Mouse (Mus musculus): Measurements from ENCODE around the gene Ppfia2. TPM values are rescaled to one million over a fixed set of nuclear protein-coding genes. Genes with fewer than 3 reads are reported as not detected.

The Ppfia2 gene
- polyA plus RNA-seq, 1 experiment from 2014 or later, result 0.25 TPM

DNA sequence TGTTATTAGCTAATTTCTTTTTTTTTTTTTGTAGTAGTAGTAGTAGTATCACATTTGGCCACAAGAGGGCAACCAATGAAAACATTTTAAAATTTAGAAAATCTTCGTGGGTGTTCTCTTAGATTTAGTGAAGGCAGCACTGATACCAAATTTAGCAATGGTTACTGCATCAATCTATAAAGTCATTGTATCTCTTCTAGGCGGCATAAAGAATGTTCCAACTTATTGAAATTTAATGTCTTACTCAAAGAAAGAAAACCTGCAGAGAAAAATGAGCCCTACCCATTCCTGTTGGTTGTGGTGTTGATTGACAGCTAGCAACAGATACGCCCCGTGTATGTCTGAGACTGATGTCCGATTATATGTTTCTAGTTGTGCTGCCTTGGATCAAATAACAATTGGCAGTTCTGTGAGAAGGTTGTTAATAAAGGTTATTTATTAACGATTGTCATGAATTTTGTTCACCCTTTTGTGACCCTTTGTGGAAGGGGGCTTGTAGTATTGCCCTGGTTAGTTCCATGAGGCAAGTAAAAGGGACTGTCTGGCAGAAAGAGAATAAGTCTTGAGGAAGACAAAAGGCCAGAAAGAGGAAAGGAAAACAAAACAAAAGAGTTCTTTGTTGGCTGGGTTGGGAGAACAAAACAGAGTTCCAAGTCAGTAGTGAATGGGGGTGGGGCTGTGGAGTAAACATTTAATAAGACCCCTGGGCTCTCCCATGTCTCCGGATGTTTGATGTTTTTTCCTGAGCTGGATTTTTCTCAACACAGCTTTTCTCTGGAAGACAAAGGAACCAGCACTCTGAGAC lies 139.2 kb downstream of the Ppfia2 start:
- H3K27ac ChIP-seq, result peak overlapping the region; percentile 50; the same call in 1 of the 2 replicates
- H3K36me3 ChIP-seq, result no peaks in the 10 kb centered on the region
- no peaks in the 10 kb centered on the region for H3K9me3 ChIP-seq (replicated peaks)
- H3K4me1 ChIP-seq, result peaks cover 5% of the 10 kb centered on the region; the same call in 1 of the 2 replicates
- no peak for DNase-seq (ENCODE audit: low spot score)
- 42% methylated on average over 7 of the region's 7 CpGs for WGBS
- H3K27me3 ChIP-seq (ENCODE audit: low read depth, poor library complexity, severe bottlenecking), result no peaks in the 10 kb centered on the region
- H3K4me3 ChIP-seq, result no peak overlapping the region

DNA sequence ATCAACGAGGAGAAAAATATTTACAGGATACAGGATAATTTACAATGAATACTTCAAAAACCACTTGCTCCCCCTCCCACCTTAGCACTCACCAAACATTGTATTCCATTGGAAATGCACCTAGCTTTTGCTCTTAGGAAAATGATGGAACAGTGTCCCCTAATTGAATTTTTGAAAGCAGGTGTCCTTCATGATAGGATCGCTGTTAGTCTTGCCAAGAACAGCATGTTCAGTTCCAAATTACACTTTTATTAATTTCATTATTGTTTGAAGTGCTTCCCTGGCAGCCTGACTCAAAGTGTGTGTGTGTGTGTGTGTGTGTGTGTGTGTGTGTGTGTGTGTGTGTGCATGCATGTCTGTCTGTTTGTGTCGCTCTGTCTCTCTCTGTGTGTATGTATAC lies 140.1 kb downstream of the Ppfia2 start:
- Histone ChIP-seq H3K4me1 (peaks cover 5% of the 10 kb centered on the region; the same call in 1 of the 2 replicates), H3K36me3 (no peaks in the 10 kb centered on the region), H3K27me3 (ENCODE audit: low read depth, poor library complexity, severe bottlenecking) (no peaks in the 10 kb centered on the region), H3K9me3 (replicated peaks) (no peaks in the 10 kb centered on the region), H3K4me3 (no peak overlapping the region), H3K27ac (no peak overlapping the region)
- 87% methylated on average over 3 of the region's 3 CpGs for WGBS
- no peak for DNase-seq (ENCODE audit: low spot score)

- no peaks in the 10 kb centered on the region for H3K27me3 ChIP-seq (ENCODE audit: low read depth, poor library complexity, severe bottlenecking)
- no peaks in the 10 kb centered on the region for H3K9me3 ChIP-seq (replicated peaks)
- H3K4me3 ChIP-seq, result no peak overlapping the region
- 88% methylated on average over 1 of the region's 1 CpGs for WGBS
- H3K27ac ChIP-seq, result no peak overlapping the region
- H3K4me1 ChIP-seq, result no peaks in the 10 kb centered on the region
- no peak for DNase-seq (ENCODE audit: low spot score)
- no peaks in the 10 kb centered on the region for H3K36me3 ChIP-seq
Observed at GRCm38 (mm10) chr10:106618194-106618593, 148.1 kb downstream of the Ppfia2 start.

DNA sequence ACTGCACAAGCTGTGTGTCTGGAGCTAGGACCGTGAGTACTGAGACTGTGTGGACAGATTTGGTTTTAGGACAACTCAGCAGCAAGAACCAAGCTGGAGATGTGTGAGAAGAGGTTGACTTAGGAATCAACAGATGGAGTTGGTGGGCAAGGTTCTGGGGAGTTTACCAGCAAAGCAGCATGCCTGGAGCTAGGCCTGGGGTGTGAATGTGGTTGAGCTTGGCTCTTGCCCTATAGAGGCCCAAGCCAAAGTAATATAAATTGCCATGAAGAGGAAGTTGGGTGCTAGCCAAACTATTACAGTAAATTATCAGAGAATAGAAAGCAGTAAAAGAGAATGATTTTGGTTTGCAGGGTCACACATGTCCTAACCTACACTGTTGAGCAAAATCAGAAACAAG lies 150.8 kb downstream of the Ppfia2 start:
- WGBS, result 92% methylated on average over 1 of the region's 1 CpGs
- H3K4me1 ChIP-seq, result no peaks in the 10 kb centered on the region

DNA sequence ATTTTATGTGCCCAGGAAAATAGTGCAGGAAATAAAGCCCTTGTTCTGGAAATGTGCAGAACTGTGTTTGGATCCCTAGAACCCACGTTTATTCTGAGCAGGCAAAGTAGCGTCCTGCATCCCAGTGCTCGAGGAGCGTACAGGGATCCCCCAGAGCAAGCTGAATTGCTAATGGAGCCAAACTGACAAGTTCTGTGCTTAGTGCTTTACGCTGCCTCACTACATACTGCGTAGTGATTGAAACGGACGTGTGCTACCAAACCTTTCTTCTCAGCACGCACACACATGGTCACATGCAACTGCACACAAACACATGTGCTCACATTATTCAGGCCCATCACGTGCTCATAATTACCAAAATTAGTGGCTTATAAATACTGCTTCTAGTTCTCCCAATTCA lies 153.2 kb downstream of the Ppfia2 start:
- no peak overlapping the region for H3K27ac ChIP-seq
- 87% methylated on average over 10 of the region's 10 CpGs for WGBS

More for the DNA sequence above, 150.8 kb downstream of the Ppfia2 start:
- H3K9me3 ChIP-seq (replicated peaks), result no peaks in the 10 kb centered on the region
- no peaks in the 10 kb centered on the region for H3K27me3 ChIP-seq (ENCODE audit: low read depth, poor library complexity, severe bottlenecking)
- H3K27ac ChIP-seq, result no peak overlapping the region
- no peaks in the 10 kb centered on the region for H3K36me3 ChIP-seq
- no peak for DNase-seq (ENCODE audit: low spot score)
- H3K4me3 ChIP-seq, result no peak overlapping the region

DNA sequence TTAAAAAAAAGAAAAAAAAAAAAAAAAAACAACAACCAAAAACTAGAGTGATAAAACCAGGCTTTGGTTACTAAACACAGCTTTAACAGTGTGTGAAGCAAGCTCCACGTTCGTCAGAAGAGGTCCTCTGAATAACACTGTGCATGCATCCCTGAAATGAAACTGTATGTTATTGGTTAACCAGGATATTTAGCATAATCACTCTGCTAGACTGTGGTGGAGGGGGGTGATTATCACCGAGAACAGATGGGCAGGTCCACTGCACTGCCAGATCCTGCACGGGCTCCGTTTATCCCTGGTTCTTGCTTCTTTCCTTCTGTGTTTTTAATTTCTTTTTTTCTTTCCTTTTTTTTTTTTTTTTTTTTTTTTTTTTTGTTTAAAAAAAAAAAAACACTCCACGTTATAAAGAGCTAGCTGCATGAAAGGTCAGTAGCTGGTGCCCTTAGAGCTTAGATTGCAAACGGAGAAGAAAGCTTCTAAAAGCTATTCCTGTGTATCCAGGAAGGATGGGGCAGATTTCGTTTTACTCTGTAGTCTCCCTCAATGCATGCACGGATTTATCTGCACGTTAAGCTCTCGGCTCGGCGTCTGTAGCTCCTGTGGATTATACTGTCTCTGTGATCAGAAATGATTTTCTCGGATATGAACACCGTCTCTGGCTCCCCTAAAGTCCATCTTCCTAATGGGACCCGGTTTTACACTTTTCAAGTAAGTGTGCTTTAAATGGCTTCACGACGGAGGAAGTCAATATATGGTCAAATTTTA lies 162.2 kb downstream of the Ppfia2 start:
- no peaks in the 10 kb centered on the region for H3K36me3 ChIP-seq
- 66% methylated on average over 18 of the region's 18 CpGs for WGBS
- no peak overlapping the region for H3K27ac ChIP-seq
- DNase-seq (ENCODE audit: low spot score), result no peak
- no peak overlapping the region for H3K4me3 ChIP-seq
- no peaks in the 10 kb centered on the region for H3K27me3 ChIP-seq (ENCODE audit: low read depth, poor library complexity, severe bottlenecking)
- H3K9me3 ChIP-seq (replicated peaks), result no peaks in the 10 kb centered on the region
- H3K4me1 ChIP-seq, result peaks cover 5% of the 10 kb centered on the region; the same call in 1 of the 2 replicates

More for the DNA sequence above, 153.2 kb downstream of the Ppfia2 start:
- no peaks in the 10 kb centered on the region for H3K9me3 ChIP-seq (replicated peaks)
- no peak for DNase-seq (ENCODE audit: low spot score)
- no peaks in the 10 kb centered on the region for H3K27me3 ChIP-seq (ENCODE audit: low read depth, poor library complexity, severe bottlenecking)
- no peaks in the 10 kb centered on the region for H3K36me3 ChIP-seq
- H3K4me3 ChIP-seq, result no peak overlapping the region
- H3K4me1 ChIP-seq, result no peaks in the 10 kb centered on the region

GRCm38 (mm10) chr10:106633898-106634297 lies 163.8 kb downstream of the Ppfia2 start:
- no peak for DNase-seq (ENCODE audit: low spot score)
- Histone ChIP-seq H3K36me3 (no peaks in the 10 kb centered on the region), H3K9me3 (replicated peaks) (no peaks in the 10 kb centered on the region), H3K4me1 (peaks cover 5% of the 10 kb centered on the region; the same call in 1 of the 2 replicates), H3K4me3 (no peak overlapping the region), H3K27me3 (ENCODE audit: low read depth, poor library complexity, severe bottlenecking) (no peaks in the 10 kb centered on the region), H3K27ac (no peak overlapping the region)
- 87% methylated on average over 7 of the region's 7 CpGs for WGBS

- no peak overlapping the region for H3K4me3 ChIP-seq
- H3K27me3 ChIP-seq (ENCODE audit: low read depth, poor library complexity, severe bottlenecking), result no peaks in the 10 kb centered on the region
- H3K9me3 ChIP-seq (replicated peaks), result no peaks in the 10 kb centered on the region
- DNase-seq (ENCODE audit: low spot score), result no peak
- H3K27ac ChIP-seq, result no peak overlapping the region
- H3K36me3 ChIP-seq, result no peaks in the 10 kb centered on the region
- 92% methylated on average over 4 of the region's 4 CpGs for WGBS
- no peaks in the 10 kb centered on the region for H3K4me1 ChIP-seq
Observed at GRCm38 (mm10) chr10:106652276-106652675, 182.1 kb downstream of the Ppfia2 start.

GRCm38 (mm10) chr10:106665221-106665620 lies 195.1 kb downstream of the Ppfia2 start:
- Histone ChIP-seq H3K4me1 (no peaks in the 10 kb centered on the region), H3K27me3 (ENCODE audit: low read depth, poor library complexity, severe bottlenecking) (no peaks in the 10 kb centered on the region), H3K9me3 (replicated peaks) (no peaks in the 10 kb centered on the region), H3K4me3 (no peak overlapping the region), H3K27ac (no peak overlapping the region), H3K36me3 (no peaks in the 10 kb centered on the region)
- 95% methylated on average over 3 of the region's 3 CpGs for WGBS
- no peak for DNase-seq (ENCODE audit: low spot score)

DNA sequence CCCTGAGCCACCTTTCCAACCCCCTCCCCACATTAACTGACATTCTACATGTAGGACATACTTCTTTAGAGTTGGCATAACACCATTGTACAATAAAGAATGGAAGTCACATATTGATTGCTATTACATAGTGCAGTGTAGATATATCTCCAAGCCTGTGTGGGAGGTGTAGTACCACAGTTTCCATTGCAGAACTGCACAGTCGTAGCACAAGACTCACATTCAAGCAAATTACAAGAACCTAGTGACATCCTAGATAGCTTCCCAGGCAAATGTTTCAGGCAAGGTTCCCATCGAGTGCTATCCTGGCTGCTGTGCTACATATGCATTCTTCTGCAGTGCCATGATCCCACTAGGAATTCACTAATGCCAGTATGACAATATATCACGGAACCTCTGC lies 200.0 kb downstream of the Ppfia2 start:
- WGBS, result 90% methylated on average over 3 of the region's 3 CpGs
- Histone ChIP-seq H3K4me1 (no peaks in the 10 kb centered on the region), H3K36me3 (no peaks in the 10 kb centered on the region), H3K9me3 (replicated peaks) (no peaks in the 10 kb centered on the region), H3K4me3 (no peak overlapping the region), H3K27me3 (ENCODE audit: low read depth, poor library complexity, severe bottlenecking) (no peaks in the 10 kb centered on the region), H3K27ac (no peak overlapping the region)
- no peak for DNase-seq (ENCODE audit: low spot score)

DNA sequence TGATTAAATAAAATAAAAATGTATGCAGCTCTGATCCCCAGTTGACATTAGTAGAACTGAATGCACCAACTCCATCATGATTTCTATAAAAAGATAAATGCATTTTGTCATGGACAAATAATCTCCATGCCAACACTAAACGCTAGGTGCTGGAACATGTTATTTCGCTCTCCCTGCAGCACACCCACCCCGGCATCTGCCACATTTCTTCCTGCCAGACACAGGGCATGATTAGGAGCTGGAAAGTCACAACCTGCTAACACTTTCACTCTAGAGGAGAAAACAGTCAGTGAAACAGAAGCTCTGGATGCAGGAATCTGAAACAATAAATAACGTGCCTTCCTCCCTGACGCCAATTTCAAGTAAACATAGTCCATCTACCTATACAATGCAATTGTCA lies 211.3 kb downstream of the Ppfia2 start:
- no peak for DNase-seq (ENCODE audit: low spot score)
- H3K4me1 ChIP-seq, result no peaks in the 10 kb centered on the region
- WGBS, result 91% methylated on average over 5 of the region's 5 CpGs
- H3K27me3 ChIP-seq (ENCODE audit: low read depth, poor library complexity, severe bottlenecking), result no peaks in the 10 kb centered on the region
- no peaks in the 10 kb centered on the region for H3K9me3 ChIP-seq (replicated peaks)
- H3K27ac ChIP-seq, result no peak overlapping the region
- no peak overlapping the region for H3K4me3 ChIP-seq
- no peaks in the 10 kb centered on the region for H3K36me3 ChIP-seq

DNA sequence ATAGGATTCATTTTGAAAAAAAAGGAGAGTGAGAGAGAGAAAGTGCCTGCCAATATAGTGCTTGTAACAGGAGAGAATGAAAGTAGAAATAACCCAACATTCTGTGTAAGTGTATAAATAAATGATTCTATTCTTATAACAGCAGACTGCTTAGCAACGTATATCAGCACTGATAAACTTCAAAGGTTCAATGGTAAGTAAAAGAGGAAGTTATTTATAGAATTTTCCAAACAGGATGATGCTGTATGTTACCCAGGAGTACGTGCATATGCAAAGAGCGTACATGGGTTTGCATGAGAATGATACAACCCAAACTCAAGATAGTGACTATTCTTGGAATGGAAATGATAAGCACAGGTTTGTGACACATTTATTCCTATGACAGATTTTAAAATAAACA lies 215.4 kb downstream of the Ppfia2 start:
- Histone ChIP-seq H3K9me3 (replicated peaks) (no peaks in the 10 kb centered on the region), H3K4me1 (no peaks in the 10 kb centered on the region), H3K27ac (no peak overlapping the region), H3K4me3 (no peak overlapping the region), H3K27me3 (ENCODE audit: low read depth, poor library complexity, severe bottlenecking) (no peaks in the 10 kb centered on the region), H3K36me3 (no peaks in the 10 kb centered on the region)
- WGBS, result 89% methylated on average over 3 of the region's 3 CpGs
- no peak for DNase-seq (ENCODE audit: low spot score)

DNA sequence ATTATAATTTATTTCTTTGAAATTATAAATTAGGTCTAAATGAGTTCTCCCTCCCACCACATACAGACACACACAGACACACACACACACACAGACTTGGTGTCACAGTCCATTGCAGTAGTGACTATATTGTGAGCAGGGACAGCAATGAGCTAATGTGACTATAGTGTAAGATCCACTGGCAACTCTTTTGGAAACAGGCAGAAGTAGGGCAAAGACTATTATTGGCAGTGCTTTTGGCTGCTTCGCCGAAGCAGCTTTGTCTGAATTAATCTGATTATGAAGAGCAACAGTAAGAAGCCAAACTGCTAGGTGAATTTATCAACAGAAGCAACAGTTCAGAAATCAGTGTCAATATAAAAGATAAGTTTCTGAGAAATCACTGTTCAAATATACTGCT lies 249.8 kb downstream of the Ppfia2 start:
- Histone ChIP-seq H3K36me3 (no peaks in the 10 kb centered on the region), H3K4me3 (no peak overlapping the region), H3K4me1 (no peaks in the 10 kb centered on the region), H3K27me3 (ENCODE audit: low read depth, poor library complexity, severe bottlenecking) (no peaks in the 10 kb centered on the region), H3K9me3 (replicated peaks) (no peaks in the 10 kb centered on the region), H3K27ac (no peak overlapping the region)
- no peak for DNase-seq (ENCODE audit: low spot score)
- 92% methylated on average over 2 of the region's 2 CpGs for WGBS
